Mouse (Mus musculus) neural tube, embryonic 11.5 days (tissue): ENCODE measurements around the gene Cog7. TPM values are rescaled to one million over a fixed set of nuclear protein-coding genes. Genes with fewer than 3 reads are reported as not detected.

Experiments used
- ATAC-seq: fragments of 200-750 bp; cut with Nextera tagmentation; 2 replicates; pipeline ENCODE4 v1.8.0; 2017; ENCODE audit warnings: moderate number of reproducible peaks, mild to moderate bottlenecking, moderate TSS enrichment, moderate library complexity; ENCODE audit not compliant: insufficient read depth, low FRiP score, low TSS enrichment
- DNase-seq: peaks from one replicate; pipeline ENCODE4 v3.0.0-alpha.2; 2015; ENCODE audit warnings: low spot score
- H3K27ac ChIP-seq: fragments of 300-500 bp; sonication (generic); 2 replicates; pipeline ENCODE4 v1.5.1; 2014; ENCODE audit warnings: low read depth, mild to moderate bottlenecking, low read length
- H3K27me3 ChIP-seq: fragments of 300-500 bp; sonication (generic); 2 replicates; pipeline ENCODE4 v1.6.1; 2014; ENCODE audit warnings: mild to moderate bottlenecking, low read length, mixed read lengths; ENCODE audit not compliant: control insufficient read depth, insufficient read depth
- H3K36me3 ChIP-seq: fragments of 300-500 bp; sonication (generic); 2 replicates; pipeline ENCODE4 v1.6.1; 2014; ENCODE audit warnings: mild to moderate bottlenecking, low read length, moderate library complexity, mixed read lengths; ENCODE audit not compliant: control insufficient read depth, insufficient read depth
- H3K4me1 ChIP-seq: fragments of 300-500 bp; sonication (generic); 2 replicates; pipeline ENCODE4 v1.6.1; 2014; ENCODE audit warnings: low read length, mixed read lengths; ENCODE audit not compliant: control insufficient read depth, insufficient read depth
- H3K4me2 ChIP-seq: fragments of 300-500 bp; sonication (generic); 2 replicates; pipeline ENCODE4 v1.6.1; 2014; ENCODE audit warnings: low read depth, mild to moderate bottlenecking, moderate library complexity
- H3K4me3 ChIP-seq: fragments of 300-500 bp; sonication (generic); 2 replicates; pipeline ENCODE4 v1.5.1; 2014; ENCODE audit warnings: low read depth, low read length
- H3K9ac ChIP-seq: fragments of 300-500 bp; sonication (generic); 2 replicates; pipeline ENCODE4 v1.6.1; 2014; ENCODE audit warnings: mild to moderate bottlenecking, low read length
- H3K9me3 ChIP-seq: fragments of 300-500 bp; sonication (generic); 2 replicates; pipeline ENCODE4 v1.6.1; 2016; ENCODE audit warnings: low read length; ENCODE audit not compliant: control insufficient read depth
- WGBS: fragments of 180-500 bp; shearing (Covaris S2); extraction: QIAGEN DNeasy Blood & Tissue Kit; methylation state at CpG from one replicate; pipeline ENCODE4 v1.1.7; 2014; 5-methylcytosine and 5-hydroxymethylcytosine counted together
- polyA plus RNA-seq: library from polyadenylated mRNA; unstranded; fragments of >200 nt; fragmentation: Nextera tagmentation; extraction: Ambion mirVana; gene quantifications from 2 replicates; pipeline ENCODE4 v1.2.1, GENCODE M21; 2014

Cog7 gene
- polyA plus RNA-seq, 1 experiment from 2014 or later: 18.9 TPM

DNA sequence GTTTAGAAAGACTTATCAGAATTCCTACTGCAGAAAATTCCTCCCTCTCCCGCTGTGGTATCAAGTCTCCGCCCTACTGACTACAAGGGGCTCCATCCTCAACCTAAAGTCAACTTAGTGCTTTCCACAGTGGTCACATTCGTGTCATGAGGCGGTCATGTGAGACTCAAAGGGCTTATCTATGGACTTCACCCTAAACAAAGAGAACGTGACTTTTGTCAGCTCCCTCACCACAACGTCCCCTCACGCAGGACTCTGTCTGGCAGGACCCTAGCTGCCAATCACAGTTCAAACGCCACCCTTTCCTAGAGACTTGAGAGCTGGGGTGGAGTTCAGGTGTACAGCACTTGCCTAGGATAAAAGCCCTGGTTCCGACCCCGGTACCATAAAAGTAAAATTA lies 31.4 kb upstream of the Cog7 start:
- 93% methylated on average over 10 of the region's 10 CpGs for WGBS
- Histone ChIP-seq H3K9ac (no peak overlapping the region), H3K9me3 (no peaks in the 10 kb centered on the region), H3K4me2 (no peak overlapping the region), H3K4me3 (no peak overlapping the region), H3K27ac (no peak overlapping the region), H3K4me1 (peaks cover 12% of the 10 kb centered on the region; the same call in 1 of the 2 replicates), H3K36me3 (peaks cover 10% of the 10 kb centered on the region; the same call in 1 of the 2 replicates), H3K27me3 (no peaks in the 10 kb centered on the region)
- ATAC-seq: no peak
- DNase-seq: no peak

DNA sequence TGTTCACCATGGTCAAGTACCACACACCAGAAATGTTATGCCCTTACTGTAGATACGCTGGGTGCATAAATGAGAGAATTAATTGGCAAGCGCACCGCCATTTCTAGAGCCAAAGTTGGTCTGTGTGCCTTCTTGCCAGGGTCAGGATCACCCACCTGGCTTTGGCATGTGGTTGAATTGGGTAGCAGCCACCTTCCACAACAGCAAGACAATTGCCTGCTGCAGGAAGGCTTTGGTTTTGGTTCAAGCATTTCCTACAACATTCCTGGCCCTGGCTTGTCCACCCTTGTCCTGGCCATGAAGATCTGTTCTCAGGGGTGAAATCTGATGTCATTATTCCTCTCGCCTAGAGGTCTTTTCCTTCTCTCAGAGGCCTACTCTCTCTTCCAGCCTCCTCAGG lies 30.9 kb upstream of the Cog7 start:
- no peak for ATAC-seq
- 93% methylated on average over 4 of the region's 4 CpGs for WGBS
- H3K4me1 ChIP-seq: peaks cover 12% of the 10 kb centered on the region; the same call in 1 of the 2 replicates
- no peak for DNase-seq
- H3K4me3 ChIP-seq: no peak overlapping the region
- no peak overlapping the region for H3K4me2 ChIP-seq
- H3K36me3 ChIP-seq: peaks cover 8% of the 10 kb centered on the region; the same call in 1 of the 2 replicates
- no peaks in the 10 kb centered on the region for H3K9me3 ChIP-seq
- H3K27ac ChIP-seq: no peak overlapping the region
- no peak overlapping the region for H3K9ac ChIP-seq
- no peaks in the 10 kb centered on the region for H3K27me3 ChIP-seq

DNA sequence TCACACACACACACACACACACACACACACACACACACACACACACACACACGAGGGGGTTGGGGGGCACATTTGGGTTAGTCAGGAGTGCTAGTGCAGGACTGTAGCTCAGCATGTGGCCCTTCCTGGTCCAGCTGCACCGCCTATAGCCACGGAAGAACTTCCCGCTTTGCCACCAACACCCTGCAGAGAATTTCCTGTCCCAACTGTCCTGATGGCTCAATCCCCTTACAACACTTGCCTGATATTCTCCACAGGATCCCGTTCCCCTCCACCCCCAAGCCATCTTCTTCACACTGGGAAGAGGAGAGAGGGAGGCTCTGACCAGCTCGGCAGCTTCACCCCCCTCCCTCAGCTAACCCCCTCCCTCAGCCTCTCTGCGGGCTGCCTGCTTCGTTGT lies 18.9 kb upstream of the Cog7 start:
- peaks cover 21% of the 10 kb centered on the region for H3K36me3 ChIP-seq

DNA sequence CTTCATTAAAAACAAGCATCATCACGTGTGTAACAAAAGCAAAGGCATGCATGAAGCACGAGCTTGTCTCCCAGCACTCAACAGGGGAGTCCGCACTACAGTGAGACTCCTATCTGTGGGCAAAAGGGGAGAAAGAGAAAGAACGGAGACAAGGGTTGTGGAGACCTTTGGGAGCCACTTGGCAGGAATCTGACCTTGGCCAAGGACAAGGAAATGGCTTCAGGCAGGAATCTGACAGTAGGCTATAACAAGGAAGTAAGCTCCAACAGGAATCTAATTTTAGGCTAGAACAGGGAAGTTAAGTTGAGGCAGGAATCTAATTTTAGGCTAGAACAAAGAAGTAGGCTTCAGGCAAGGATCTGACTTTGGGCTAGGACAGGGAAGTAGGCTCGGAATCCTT lies 14.4 kb upstream of the Cog7 start:
- H3K9ac ChIP-seq: no peak overlapping the region
- no peak overlapping the region for H3K27ac ChIP-seq
- H3K4me3 ChIP-seq: no peak overlapping the region
- 90% methylated on average over 5 of the region's 5 CpGs for WGBS
- H3K4me2 ChIP-seq: no peak overlapping the region
- H3K36me3 ChIP-seq: peaks cover 22% of the 10 kb centered on the region
- H3K27me3 ChIP-seq: no peaks in the 10 kb centered on the region
- DNase-seq (no peak), ATAC-seq (no peak)
- no peaks in the 10 kb centered on the region for H3K9me3 ChIP-seq
- H3K4me1 ChIP-seq: no peaks in the 10 kb centered on the region

More for the DNA sequence above, 18.9 kb upstream of the Cog7 start:
- H3K9me3 ChIP-seq: no peaks in the 10 kb centered on the region
- 69% methylated on average over 8 of the region's 8 CpGs for WGBS
- ATAC-seq (no peak), DNase-seq (no peak)
- H3K4me3 ChIP-seq: no peak overlapping the region
- no peak overlapping the region for H3K9ac ChIP-seq
- H3K27me3 ChIP-seq: no peaks in the 10 kb centered on the region
- H3K4me1 ChIP-seq: no peaks in the 10 kb centered on the region
- no peak overlapping the region for H3K4me2 ChIP-seq
- H3K27ac ChIP-seq: no peak overlapping the region

DNA sequence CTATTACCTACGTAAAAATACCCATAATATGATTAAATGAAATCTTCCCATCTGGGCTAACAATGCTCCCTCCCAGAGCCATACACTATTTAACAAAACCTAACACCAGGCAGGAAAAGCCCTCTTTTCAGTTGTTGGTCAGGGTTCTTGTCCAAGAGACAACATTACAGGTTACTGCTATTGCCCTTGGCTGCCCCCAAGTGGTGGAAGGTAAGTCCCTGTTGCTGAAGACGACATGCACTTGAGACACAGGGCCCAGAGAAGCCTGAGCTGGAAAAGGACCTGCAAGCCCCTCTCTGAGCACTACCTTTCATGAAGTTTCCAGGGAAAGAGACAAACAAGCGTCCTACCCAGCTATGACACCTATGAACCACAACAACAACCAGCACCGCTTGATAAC lies 6.5 kb downstream of the Cog7 start:
- no peak overlapping the region for H3K27ac ChIP-seq
- H3K4me2 ChIP-seq: no peak overlapping the region
- H3K9ac ChIP-seq: no peak overlapping the region
- no peak overlapping the region for H3K4me3 ChIP-seq
- peak; percentile 76 for DNase-seq
- no peaks in the 10 kb centered on the region for H3K9me3 ChIP-seq
- ATAC-seq: no peak
- WGBS: 54% methylated on average over 4 of the region's 4 CpGs
- H3K36me3 ChIP-seq: no peaks in the 10 kb centered on the region; the same call in 1 of the 2 replicates
- H3K27me3 ChIP-seq: no peaks in the 10 kb centered on the region
- no peaks in the 10 kb centered on the region for H3K4me1 ChIP-seq

DNA sequence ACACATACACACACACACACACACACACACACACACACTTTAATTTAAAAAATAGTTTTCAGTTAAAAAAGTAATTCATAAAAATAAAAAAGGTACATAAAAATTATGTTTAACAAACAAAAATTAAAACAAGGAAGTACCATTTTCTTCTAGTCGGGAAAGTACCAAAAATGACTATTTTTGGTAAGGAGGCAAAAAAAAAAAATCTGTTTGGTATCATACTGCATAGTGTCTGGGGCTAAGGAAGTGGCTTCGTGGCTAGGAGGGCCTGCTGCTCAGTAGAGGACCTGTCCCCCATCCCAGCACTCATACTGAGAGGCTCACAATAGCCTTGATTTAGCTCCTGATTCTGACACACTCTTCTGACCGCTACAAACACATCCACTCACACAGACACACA lies 9.8 kb downstream of the Cog7 start:
- 87% methylated on average over 3 of the region's 3 CpGs for WGBS
- DNase-seq: no peak
- Histone ChIP-seq H3K4me3 (no peak overlapping the region), H3K4me1 (no peaks in the 10 kb centered on the region), H3K4me2 (no peak overlapping the region), H3K27ac (no peak overlapping the region), H3K36me3 (no peaks in the 10 kb centered on the region; the same call in 1 of the 2 replicates), H3K27me3 (no peaks in the 10 kb centered on the region), H3K9me3 (no peaks in the 10 kb centered on the region), H3K9ac (no peak overlapping the region)
- no peak for ATAC-seq

DNA sequence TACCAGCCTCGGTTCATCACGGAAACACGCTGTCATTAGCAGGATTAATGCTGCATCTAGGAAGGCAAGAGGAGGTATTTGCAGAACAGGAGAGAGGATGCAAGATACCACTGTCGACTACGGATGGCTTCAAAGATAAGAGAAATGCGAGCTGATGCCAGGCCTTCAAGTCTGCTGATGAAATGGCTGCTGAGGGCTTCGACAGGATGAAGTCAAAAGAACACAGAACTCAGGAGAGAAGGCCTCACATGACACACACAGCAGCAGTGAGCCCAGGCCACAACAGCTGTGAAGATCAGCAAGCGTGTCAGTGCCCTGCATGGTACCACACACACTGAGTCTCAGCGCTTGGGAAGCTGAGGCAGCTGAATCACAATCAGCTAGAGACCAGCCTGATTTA lies 11.3 kb downstream of the Cog7 start:
- Histone ChIP-seq H3K27me3 (no peaks in the 10 kb centered on the region), H3K9ac (no peak overlapping the region), H3K9me3 (no peaks in the 10 kb centered on the region), H3K27ac (no peak overlapping the region), H3K4me2 (no peak overlapping the region), H3K4me1 (no peaks in the 10 kb centered on the region), H3K36me3 (no peaks in the 10 kb centered on the region; the same call in 1 of the 2 replicates), H3K4me3 (no peak overlapping the region)
- DNase-seq (no peak), ATAC-seq (no peak)
- 86% methylated on average over 9 of the region's 9 CpGs for WGBS

DNA sequence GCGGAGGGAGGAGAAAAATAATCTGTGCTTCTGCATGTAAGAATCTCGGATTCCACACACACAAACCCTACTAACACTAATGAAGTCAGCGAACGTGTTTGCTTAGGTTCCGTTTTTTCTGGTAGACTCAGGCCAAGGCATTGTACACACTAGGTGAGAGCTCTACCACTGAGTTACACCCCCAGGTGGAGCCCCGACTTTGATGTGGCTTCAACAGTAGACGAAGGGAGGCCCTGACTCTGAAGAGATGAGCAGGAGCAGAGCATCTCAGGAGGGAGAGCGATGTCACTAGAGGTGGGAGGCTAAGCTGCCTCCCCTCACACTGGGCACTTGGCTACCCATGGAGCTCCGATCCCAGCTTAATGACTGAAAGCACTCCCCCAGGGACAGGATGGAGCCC lies 12.7 kb downstream of the Cog7 start:
- DNase-seq (no peak), ATAC-seq (no peak)
- no peaks in the 10 kb centered on the region; the same call in 1 of the 2 replicates for H3K36me3 ChIP-seq

DNA sequence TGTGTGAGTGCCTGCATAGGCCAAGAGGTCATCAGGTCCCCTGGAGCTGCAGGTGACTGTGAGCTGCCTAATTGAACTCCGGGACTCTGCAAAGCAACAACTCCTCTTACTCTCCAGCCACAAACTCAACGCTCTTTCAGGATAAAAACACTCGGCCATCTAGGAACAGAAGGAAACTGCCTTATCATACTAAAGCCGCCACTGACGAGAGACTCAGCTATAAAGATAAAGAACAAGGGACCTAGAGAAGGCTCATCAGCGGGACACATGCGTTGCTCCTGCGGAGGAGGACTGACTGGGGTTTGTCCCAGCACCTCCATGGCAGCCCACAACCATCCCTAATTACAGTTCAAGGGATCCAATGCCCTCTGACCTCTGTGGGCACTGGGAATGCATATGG lies 13.3 kb downstream of the Cog7 start:
- WGBS: 90% methylated on average over 8 of the region's 8 CpGs
- DNase-seq (no peak), ATAC-seq (no peak)
- Histone ChIP-seq H3K9me3 (no peaks in the 10 kb centered on the region), H3K27me3 (no peaks in the 10 kb centered on the region), H3K4me1 (no peaks in the 10 kb centered on the region), H3K4me3 (no peak overlapping the region), H3K4me2 (no peak overlapping the region), H3K27ac (no peak overlapping the region), H3K9ac (no peak overlapping the region), H3K36me3 (no peaks in the 10 kb centered on the region; the same call in 1 of the 2 replicates)

More for the DNA sequence above, 12.7 kb downstream of the Cog7 start:
- H3K4me1 ChIP-seq: no peaks in the 10 kb centered on the region
- no peaks in the 10 kb centered on the region for H3K27me3 ChIP-seq
- 85% methylated on average over 9 of the region's 9 CpGs for WGBS
- no peak overlapping the region for H3K27ac ChIP-seq
- H3K9me3 ChIP-seq: no peaks in the 10 kb centered on the region
- no peak overlapping the region for H3K9ac ChIP-seq
- H3K4me3 ChIP-seq: no peak overlapping the region
- no peak overlapping the region for H3K4me2 ChIP-seq
